Mouse (Mus musculus) limb, embryonic 13.5 days (tissue): Measurements from ENCODE around the gene Ino80d. TPM values are rescaled to one million over a fixed set of nuclear protein-coding genes. Genes with fewer than 3 reads are reported as not detected.

Source experiments
- ATAC-seq: fragments of 200-750 bp; cut with Nextera tagmentation; 2 replicates; pipeline ENCODE4 v1.8.0; 2017; ENCODE audit warnings: low read depth, moderate number of reproducible peaks, moderate TSS enrichment; ENCODE audit not compliant: low FRiP score
- H3K27ac ChIP-seq: fragments of 300-500 bp; sonication (generic); 2 replicates; pipeline ENCODE4 v1.5.1; 2015; ENCODE audit warnings: inconsistent platforms, mild to moderate bottlenecking, moderate library complexity
- H3K27me3 ChIP-seq: fragments of 300-500 bp; sonication (generic); 2 replicates; pipeline ENCODE4 v1.6.1; 2015; ENCODE audit warnings: mild to moderate bottlenecking, inconsistent platforms
- H3K36me3 ChIP-seq: fragments of 300-500 bp; sonication (generic); 2 replicates; pipeline ENCODE4 v1.6.1; 2015; ENCODE audit warnings: inconsistent platforms, mild to moderate bottlenecking, moderate library complexity
- H3K4me1 ChIP-seq: fragments of 300-500 bp; sonication (generic); 2 replicates; pipeline ENCODE4 v1.6.1; 2015; ENCODE audit warnings: inconsistent platforms
- H3K4me2 ChIP-seq: fragments of 300-500 bp; sonication (generic); replicated peaks from 2 replicates; pipeline ENCODE4 v1.6.1; 2015; ENCODE audit warnings: inconsistent platforms, mild to moderate bottlenecking, moderate library complexity
- H3K4me3 ChIP-seq: fragments of 300-500 bp; sonication (generic); 2 replicates; pipeline ENCODE4 v1.5.1; 2015; ENCODE audit warnings: moderate library complexity, mild to moderate bottlenecking, inconsistent platforms
- H3K9ac ChIP-seq: fragments of 300-500 bp; sonication (generic); 2 replicates; pipeline ENCODE4 v1.6.1; 2015; ENCODE audit warnings: mild to moderate bottlenecking, inconsistent platforms
- H3K9me3 ChIP-seq: fragments of 300-500 bp; sonication (generic); 2 replicates; pipeline ENCODE4 v1.6.1; 2016; ENCODE audit warnings: inconsistent platforms
- WGBS: fragments of 180-500 bp; shearing (Covaris S2); methylation state at CpG from one replicate; pipeline ENCODE4 v1.1.7; 2015; 5-methylcytosine and 5-hydroxymethylcytosine counted together
- polyA plus RNA-seq: library from polyadenylated mRNA; unstranded; fragments of >200 nt; fragmentation: Nextera tagmentation; extraction: Ambion mirVana; gene quantifications from 2 replicates; pipeline ENCODE4 v1.2.1, GENCODE M21; 2015

Gene Ino80d
- polyA plus RNA-seq, 1 experiment from 2014 or later, result 9.7 TPM

DNA sequence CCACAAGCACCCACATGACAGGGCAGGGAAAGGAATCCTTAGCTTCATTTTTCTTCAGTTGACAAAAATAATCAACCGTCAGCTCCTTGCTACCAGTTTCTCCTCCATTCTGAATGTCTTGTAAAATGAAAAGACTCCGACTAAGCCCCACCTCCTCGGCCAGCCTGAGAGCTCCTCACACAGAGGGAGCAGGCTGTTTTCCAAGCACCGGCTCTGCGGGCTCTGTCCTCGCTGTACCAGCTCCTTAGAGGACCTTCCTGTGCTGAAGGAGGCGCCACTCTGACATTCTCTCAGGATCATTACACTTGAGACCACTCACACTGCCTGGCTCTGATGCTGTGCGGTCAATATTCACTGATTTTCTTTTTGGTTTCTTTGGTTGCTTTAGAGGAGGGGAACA lies 14.3 kb downstream of the Ino80d start:
- H3K27me3 ChIP-seq, result no peaks in the 10 kb centered on the region
- H3K9ac ChIP-seq, result no peak overlapping the region
- no peaks in the 10 kb centered on the region for H3K4me1 ChIP-seq
- WGBS, result 87% methylated on average over 8 of the region's 8 CpGs
- no peaks in the 10 kb centered on the region for H3K9me3 ChIP-seq
- no peak overlapping the region for H3K27ac ChIP-seq
- no peak overlapping the region for H3K4me3 ChIP-seq
- no peak overlapping the region for H3K4me2 ChIP-seq
- no peak for ATAC-seq
- H3K36me3 ChIP-seq, result peaks cover 85% of the 10 kb centered on the region

DNA sequence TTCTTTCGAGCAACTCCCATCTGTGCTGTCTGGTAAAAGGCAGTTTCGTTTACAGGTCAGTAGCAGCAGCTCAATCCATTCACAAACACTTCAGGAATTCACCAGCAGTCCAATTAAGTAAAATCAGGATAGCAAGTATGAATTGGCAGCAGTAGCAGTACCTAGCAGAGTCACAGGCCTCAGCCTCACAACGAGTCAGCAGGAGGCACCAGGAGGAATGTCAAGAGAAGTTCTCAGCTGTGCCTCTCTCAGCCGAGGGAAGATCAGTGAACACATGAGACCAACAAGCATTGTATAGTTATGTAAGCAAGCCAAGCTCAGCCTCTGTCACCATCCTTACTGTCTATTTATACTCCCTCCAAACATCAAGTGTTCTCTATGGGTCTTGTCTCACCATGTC lies 15.6 kb downstream of the Ino80d start:
- H3K4me2 ChIP-seq, result no peak overlapping the region
- no peak overlapping the region for H3K4me3 ChIP-seq
- no peaks in the 10 kb centered on the region for H3K4me1 ChIP-seq
- H3K27ac ChIP-seq, result no peak overlapping the region
- ATAC-seq, result no peak
- 83% methylated on average over 4 of the region's 4 CpGs for WGBS
- no peaks in the 10 kb centered on the region for H3K27me3 ChIP-seq
- H3K9me3 ChIP-seq, result no peaks in the 10 kb centered on the region
- H3K36me3 ChIP-seq, result peaks cover 89% of the 10 kb centered on the region
- no peak overlapping the region for H3K9ac ChIP-seq

DNA sequence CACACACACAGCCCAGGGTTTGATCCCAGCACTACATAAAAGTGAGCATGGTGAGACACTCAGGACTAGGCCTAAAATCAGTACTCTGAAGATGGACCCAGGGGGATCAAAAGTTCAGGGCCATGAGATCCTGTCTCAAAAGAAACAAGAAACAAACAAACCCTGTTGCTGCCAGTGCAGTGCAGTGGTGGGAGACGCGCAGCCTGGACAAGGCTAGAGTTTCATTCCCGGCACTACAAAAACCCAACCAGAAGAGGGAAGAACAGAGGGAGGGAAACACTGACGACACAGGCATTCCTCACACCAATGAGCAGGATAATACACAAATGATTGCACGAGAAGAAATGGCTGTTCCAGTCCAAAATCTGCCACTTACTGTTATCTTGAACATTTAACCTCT lies 18.4 kb downstream of the Ino80d start:
- Histone ChIP-seq H3K4me2 (no peak overlapping the region), H3K36me3 (peaks cover 89% of the 10 kb centered on the region), H3K27ac (no peak overlapping the region), H3K4me3 (no peak overlapping the region), H3K27me3 (no peaks in the 10 kb centered on the region), H3K4me1 (no peaks in the 10 kb centered on the region), H3K9ac (no peak overlapping the region), H3K9me3 (no peaks in the 10 kb centered on the region)
- 90% methylated on average over 5 of the region's 5 CpGs for WGBS
- ATAC-seq, result no peak

DNA sequence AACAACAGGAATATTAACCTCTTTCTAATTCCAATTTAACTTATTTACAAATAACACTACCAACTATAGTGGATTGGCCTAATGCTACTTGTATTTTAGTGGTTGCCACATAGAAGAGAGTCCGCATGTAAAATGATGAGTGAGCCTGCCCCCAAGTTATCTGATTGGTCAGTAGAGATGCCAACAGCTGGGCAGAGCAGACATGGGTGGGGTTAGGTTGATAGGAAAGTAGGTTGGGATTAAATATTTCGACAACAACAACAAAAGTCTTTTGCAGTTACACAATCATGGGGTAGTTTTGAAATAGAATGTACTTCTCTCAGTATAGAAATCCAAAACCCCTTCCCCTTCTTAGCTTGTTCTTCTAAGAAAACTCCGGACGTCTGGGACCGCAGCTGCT lies 24.7 kb downstream of the Ino80d start:
- Histone ChIP-seq H3K9ac (no peak overlapping the region), H3K9me3 (no peaks in the 10 kb centered on the region), H3K4me3 (no peak overlapping the region), H3K36me3 (peaks cover 92% of the 10 kb centered on the region), H3K27me3 (no peaks in the 10 kb centered on the region), H3K4me1 (no peaks in the 10 kb centered on the region), H3K27ac (no peak overlapping the region), H3K4me2 (no peak overlapping the region)
- 89% methylated on average over 5 of the region's 5 CpGs for WGBS
- no peak for ATAC-seq

DNA sequence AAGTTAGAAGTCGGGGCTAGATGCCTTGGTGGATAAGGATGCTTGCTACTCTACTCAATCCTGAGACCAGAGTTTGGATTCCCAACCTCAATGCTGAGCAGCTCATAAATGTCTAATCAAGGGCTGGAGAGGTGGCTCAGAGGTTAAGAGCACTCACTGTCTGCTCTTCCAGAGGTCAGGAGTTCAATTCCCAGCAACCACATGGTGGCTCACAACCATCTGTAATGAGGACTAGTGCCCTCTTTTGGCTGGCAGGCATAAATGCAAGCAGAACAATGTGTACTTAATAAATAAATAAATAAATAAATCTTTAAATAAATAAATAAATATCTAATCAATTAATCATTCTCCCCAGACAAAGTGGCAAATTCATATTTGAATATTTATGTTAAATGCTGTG lies 25.9 kb downstream of the Ino80d start:
- no peak for ATAC-seq
- H3K27ac ChIP-seq, result no peak overlapping the region
- no peak overlapping the region for H3K4me3 ChIP-seq
- no peak overlapping the region for H3K4me2 ChIP-seq
- no peaks in the 10 kb centered on the region for H3K4me1 ChIP-seq
- H3K9me3 ChIP-seq, result no peaks in the 10 kb centered on the region
- H3K27me3 ChIP-seq, result no peaks in the 10 kb centered on the region
- whole genome bisulfite sequencing, result 92% methylated on average over 1 of the region's 1 CpGs
- H3K9ac ChIP-seq, result no peak overlapping the region
- peaks cover 89% of the 10 kb centered on the region for H3K36me3 ChIP-seq

DNA sequence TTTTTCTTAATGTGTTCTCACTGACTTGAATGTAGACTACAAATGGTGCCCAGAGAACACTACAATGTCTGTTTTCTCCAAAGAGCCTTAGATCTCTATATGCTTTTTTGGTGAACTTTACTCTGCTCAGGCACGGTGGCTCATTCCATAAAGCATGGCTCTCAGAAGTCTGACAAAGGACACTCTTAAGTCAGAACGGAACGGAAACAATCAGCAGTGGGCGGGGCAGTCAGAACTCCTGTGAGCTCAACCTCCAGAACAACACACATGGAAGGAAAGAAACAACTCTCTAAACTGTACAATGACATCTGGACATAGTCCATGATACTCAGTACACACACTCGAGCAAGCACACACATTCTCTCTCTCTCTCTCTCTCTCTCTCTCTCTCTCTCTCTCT lies 34.2 kb downstream of the Ino80d start:
- H3K9ac ChIP-seq, result no peak overlapping the region
- H3K9me3 ChIP-seq, result no peaks in the 10 kb centered on the region
- no peaks in the 10 kb centered on the region for H3K27me3 ChIP-seq
- H3K36me3 ChIP-seq, result peaks cover 80% of the 10 kb centered on the region
- ATAC-seq, result no peak
- WGBS, result 86% methylated on average over 5 of the region's 5 CpGs
- no peaks in the 10 kb centered on the region for H3K4me1 ChIP-seq
- H3K27ac ChIP-seq, result no peak overlapping the region
- no peak overlapping the region for H3K4me3 ChIP-seq
- H3K4me2 ChIP-seq, result no peak overlapping the region

DNA sequence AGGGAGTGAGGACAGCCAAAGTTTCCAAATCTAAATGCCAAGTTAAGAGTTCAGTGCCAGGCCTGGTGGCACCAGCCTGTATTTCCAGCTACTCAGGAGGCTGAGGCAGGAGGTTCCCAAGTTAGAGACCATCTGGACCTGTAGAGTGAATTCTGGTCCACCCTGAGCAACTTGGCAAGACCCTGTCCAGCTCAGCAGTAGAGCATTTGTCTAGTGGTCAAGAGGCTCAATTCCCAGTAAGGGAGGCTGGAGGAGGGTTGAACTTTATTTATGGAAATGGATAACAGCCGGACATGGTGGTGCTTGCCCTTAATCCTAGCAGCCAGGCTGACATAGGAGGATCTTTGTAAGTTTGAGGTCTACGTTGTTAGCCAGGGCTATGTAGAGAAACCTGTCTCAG lies 38.1 kb downstream of the Ino80d start:
- no peak overlapping the region for H3K9ac ChIP-seq
- H3K9me3 ChIP-seq, result no peaks in the 10 kb centered on the region
- peaks cover 91% of the 10 kb centered on the region for H3K36me3 ChIP-seq
- H3K27me3 ChIP-seq, result no peaks in the 10 kb centered on the region
- no peak overlapping the region for H3K4me2 ChIP-seq
- H3K4me3 ChIP-seq, result no peak overlapping the region
- 89% methylated on average over 2 of the region's 2 CpGs for WGBS
- no peaks in the 10 kb centered on the region for H3K4me1 ChIP-seq
- no peak for ATAC-seq
- no peak overlapping the region for H3K27ac ChIP-seq

DNA sequence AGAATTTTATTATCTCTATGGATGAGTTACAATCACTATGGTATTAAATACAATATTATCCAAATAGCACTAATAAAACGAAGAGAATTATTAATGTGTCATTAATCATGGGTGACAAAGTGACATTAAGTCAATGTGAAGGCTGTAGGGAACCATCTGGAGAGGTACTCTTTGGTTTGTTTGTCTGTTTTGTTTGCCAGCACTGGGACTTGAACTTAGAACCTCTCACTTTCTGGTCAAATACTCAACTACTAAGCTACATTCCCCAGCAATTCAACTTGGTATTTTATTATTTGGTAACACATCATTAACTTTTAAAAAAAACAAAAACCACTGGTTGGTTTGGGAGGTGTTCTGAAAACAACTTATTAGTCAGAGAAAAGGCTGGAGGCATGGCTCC lies 43.1 kb downstream of the Ino80d start:
- 92% methylated on average over 1 of the region's 1 CpGs for whole genome bisulfite sequencing
- peaks cover 93% of the 10 kb centered on the region for H3K36me3 ChIP-seq
- H3K4me1 ChIP-seq, result no peaks in the 10 kb centered on the region
- H3K9me3 ChIP-seq, result no peaks in the 10 kb centered on the region
- no peak overlapping the region for H3K4me3 ChIP-seq
- no peak overlapping the region for H3K27ac ChIP-seq
- no peak overlapping the region for H3K4me2 ChIP-seq
- no peaks in the 10 kb centered on the region for H3K27me3 ChIP-seq
- no peak for ATAC-seq
- no peak overlapping the region for H3K9ac ChIP-seq

DNA sequence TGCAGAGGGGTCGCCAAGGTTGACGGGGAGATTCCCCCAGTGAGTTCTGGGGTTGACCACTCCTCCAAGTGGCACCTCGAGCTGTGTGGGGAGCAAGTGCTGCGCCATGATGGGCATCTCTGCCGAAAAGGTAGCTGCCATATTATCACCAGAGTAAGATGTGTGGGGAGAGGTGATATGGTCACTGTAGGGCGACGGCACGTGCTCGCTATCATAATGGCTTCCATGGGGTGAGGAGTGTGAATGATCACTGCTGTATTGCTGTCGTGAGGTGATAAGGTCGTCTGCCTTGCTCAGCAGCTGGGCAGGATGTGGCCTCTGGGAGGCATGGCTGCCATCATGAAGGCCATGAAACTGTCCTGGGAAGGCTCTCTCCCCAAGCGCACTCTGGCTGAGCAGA lies 56.1 kb downstream of the Ino80d start:
- ATAC-seq, result no peak
- Histone ChIP-seq H3K4me3 (no peak overlapping the region), H3K4me1 (no peaks in the 10 kb centered on the region), H3K9me3 (no peaks in the 10 kb centered on the region), H3K9ac (no peak overlapping the region), H3K27me3 (no peaks in the 10 kb centered on the region), H3K4me2 (no peak overlapping the region), H3K27ac (no peak overlapping the region), H3K36me3 (peaks cover 79% of the 10 kb centered on the region)
- WGBS, result 83% methylated on average over 12 of the region's 12 CpGs

DNA sequence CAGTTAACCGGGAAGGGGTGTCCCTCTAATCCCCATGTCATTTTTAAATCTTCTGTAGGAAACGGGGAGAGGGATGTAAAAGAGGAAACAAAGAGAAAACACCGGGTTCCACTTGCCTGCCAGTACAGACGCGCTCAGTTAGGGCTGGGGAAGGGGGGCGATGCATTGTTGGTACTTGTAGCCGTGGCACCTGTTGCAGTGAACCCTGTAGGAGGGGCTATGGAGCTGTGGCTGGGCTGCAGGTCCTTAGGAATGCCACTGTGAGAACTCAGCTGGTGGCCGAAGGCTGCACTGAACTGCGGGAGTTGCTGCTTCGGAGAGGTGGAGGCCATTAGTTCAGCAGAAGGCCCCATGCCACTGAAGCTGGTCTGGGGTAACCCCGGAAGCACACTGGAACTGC lies 56.6 kb downstream of the Ino80d start:
- Histone ChIP-seq H3K4me3 (no peak overlapping the region), H3K27me3 (no peaks in the 10 kb centered on the region), H3K27ac (no peak overlapping the region), H3K9ac (no peak overlapping the region), H3K36me3 (peaks cover 79% of the 10 kb centered on the region), H3K9me3 (no peaks in the 10 kb centered on the region), H3K4me1 (no peaks in the 10 kb centered on the region), H3K4me2 (no peak overlapping the region)
- ATAC-seq, result no peak
- WGBS, result 88% methylated on average over 11 of the region's 11 CpGs

DNA sequence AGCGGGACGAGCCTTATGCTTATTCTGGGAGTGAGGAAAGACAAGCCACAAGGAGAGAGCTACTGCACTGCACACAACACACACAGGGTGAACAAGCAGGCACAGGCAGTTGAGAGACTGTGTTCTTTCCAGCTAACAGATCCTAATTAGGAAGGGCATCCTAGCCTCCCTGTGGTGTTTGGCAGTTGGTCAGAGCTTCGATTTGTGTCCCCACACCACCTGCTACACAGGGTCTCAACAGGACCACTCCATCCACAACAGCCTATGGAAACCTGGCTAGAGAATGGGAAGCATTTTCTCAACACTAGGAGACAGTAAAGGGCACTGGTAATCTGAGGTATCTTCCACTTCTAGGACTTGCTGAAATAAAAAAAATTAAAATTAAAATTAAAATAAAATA lies 57.1 kb downstream of the Ino80d start:
- ATAC-seq, result no peak
- H3K36me3 ChIP-seq, result peaks cover 79% of the 10 kb centered on the region
- no peak overlapping the region for H3K27ac ChIP-seq
- H3K4me1 ChIP-seq, result no peaks in the 10 kb centered on the region
- no peak overlapping the region for H3K4me3 ChIP-seq
- H3K4me2 ChIP-seq, result no peak overlapping the region
- no peaks in the 10 kb centered on the region for H3K27me3 ChIP-seq
- 90% methylated on average over 3 of the region's 3 CpGs for WGBS
- no peaks in the 10 kb centered on the region for H3K9me3 ChIP-seq
- H3K9ac ChIP-seq, result no peak overlapping the region

DNA sequence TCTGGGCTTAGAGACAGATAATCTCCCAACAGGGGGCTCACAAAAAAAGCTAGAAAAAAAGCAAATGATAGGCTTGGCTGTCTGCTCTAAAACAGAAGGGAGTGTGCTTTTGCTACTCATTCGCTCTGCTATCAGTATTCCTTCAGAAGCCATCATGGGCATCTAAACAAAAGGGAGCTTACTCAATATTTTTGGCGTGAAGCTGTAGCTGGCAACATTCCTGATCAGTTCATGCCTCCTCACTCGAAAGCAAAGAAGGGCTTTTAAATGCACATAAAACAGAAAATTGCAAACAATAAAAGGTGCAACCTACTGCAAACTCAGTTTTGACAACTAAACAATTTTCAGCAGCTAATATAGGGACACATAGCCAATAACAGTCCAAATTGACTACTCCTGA lies 59.1 kb downstream of the Ino80d start:
- Histone ChIP-seq H3K27me3 (no peaks in the 10 kb centered on the region), H3K27ac (no peak overlapping the region), H3K36me3 (peaks cover 66% of the 10 kb centered on the region), H3K4me2 (no peak overlapping the region), H3K9me3 (no peaks in the 10 kb centered on the region), H3K9ac (no peak overlapping the region), H3K4me1 (no peaks in the 10 kb centered on the region), H3K4me3 (no peak overlapping the region)
- 79% methylated on average over 3 of the region's 3 CpGs for WGBS
- ATAC-seq, result no peak

DNA sequence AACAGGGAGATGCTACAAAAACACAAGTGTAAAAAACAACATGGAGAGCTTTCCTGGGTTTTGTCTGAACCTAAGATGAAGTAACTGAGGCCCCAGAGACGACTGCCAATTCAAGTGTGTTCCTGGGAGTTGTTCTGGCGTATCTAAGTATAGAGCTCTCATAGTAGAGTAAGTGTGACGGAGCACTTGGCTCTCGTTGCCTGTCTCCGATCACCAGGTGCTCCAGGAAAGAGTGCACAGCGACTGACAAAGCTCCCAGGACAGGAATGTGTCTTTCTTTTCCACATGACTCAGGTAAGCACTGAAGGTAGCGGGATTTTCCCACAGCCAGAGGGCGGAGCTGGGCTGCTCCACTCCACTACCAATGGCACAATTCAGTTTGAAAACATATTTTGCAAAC lies 63.6 kb downstream of the Ino80d start:
- Histone ChIP-seq H3K4me3 (no peak overlapping the region), H3K27ac (no peak overlapping the region), H3K27me3 (no peaks in the 10 kb centered on the region), H3K36me3 (peaks cover 52% of the 10 kb centered on the region), H3K4me2 (no peak overlapping the region), H3K9me3 (no peaks in the 10 kb centered on the region), H3K4me1 (no peaks in the 10 kb centered on the region), H3K9ac (no peak overlapping the region)
- WGBS, result 88% methylated on average over 8 of the region's 8 CpGs
- ATAC-seq, result no peak

DNA sequence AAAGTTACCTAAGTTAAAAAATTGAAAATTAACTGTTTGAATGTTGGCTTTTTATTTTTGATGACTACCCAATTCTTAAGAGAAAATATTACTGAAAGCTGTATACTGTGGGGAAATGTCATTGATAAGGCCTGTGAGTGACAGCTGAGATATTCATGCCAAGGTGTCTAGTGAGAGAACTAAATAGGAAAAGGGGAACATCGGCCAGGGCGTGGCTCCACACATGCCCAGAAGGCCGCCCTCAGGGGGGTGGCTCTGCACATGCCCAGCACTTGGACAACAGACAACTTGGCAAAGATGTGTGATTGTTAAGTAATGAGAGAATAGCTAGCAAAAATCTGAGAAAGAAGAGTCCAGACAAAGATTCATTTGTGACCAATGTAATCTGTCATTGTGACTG lies 64.5 kb downstream of the Ino80d start:
- H3K36me3 ChIP-seq, result peaks cover 43% of the 10 kb centered on the region
- WGBS, result 93% methylated on average over 3 of the region's 3 CpGs
- H3K4me3 ChIP-seq, result no peak overlapping the region
- no peak overlapping the region for H3K27ac ChIP-seq
- no peak overlapping the region for H3K9ac ChIP-seq
- H3K9me3 ChIP-seq, result no peaks in the 10 kb centered on the region
- no peak overlapping the region for H3K4me2 ChIP-seq
- no peaks in the 10 kb centered on the region for H3K27me3 ChIP-seq
- no peak for ATAC-seq
- H3K4me1 ChIP-seq, result no peaks in the 10 kb centered on the region
